Mouse (Mus musculus): Measurements from ENCODE around the gene 1700001L19Rik.
"Not testable (repeated sequence)": the region's sequence is repeated elsewhere in the genome, so short reads cannot be mapped to it uniquely, and the experiment has no call there.

The 1700001L19Rik gene

DNA sequence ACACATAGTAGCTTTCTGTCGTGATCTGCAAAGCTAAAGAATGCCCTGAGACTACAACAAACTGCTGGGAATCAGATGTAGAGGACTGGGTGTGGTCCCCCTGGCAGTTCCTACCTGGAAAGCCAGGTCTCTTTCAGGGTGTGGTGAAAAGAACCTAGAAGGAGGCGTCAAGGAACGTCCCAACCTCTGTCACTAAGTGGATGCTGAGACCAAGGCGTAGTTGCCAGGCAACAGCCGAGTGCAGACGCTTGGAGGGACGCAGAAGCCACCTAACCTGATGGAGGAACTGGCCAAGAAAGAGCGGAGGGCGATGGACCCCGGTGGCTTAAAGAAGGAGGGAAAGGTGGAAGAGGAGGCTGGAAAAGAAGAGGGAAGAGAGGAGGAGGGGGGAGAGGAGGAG is at the start of gene 1700001L19Rik:
Gene 1700001L19Rik, plus strand, starts transcription at position 223 of the 400 bp plus-strand sequence.
- DNase-seq (ENCODE audit: low spot score in 2 of 2) = no peak

GRCm38 (mm10) chr13:68553391-68553790 is 43.8 kb upstream of the 1700001L19Rik start:
- not testable (repeated sequence) for DNase-seq (ENCODE audit: low spot score in 2 of 2)

- no peak for DNase-seq (ENCODE audit: low spot score in 2 of 2)
Measured at GRCm38 (mm10) chr13:68568110-68568509, 29.1 kb upstream of the 1700001L19Rik start.

DNA sequence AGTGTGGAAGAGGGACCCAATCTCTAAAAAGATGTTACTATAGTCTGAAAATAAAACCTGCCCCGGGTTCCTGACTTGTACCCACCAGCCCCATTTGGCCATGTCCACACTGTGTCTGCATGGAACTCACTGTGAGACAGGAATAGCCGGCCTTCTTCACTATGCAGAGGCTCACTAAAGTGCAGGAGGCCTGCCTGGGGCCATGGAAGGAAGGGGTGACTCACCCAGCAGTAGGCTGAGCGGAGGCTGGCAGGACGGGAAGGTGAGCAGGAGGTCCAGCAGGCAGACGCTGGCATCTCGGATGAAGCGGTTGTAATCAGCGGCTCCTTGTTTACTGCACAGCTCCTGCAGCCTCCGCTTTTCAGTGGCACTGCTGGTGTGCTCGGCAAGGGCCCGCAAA is 28.7 kb upstream of the 1700001L19Rik start:
- no peak for DNase-seq (ENCODE audit: low spot score in 2 of 2)

GRCm38 (mm10) chr13:68569589-68570336 is 27.5 kb upstream of the 1700001L19Rik start:
- peak in 1 of 2 experiments; percentile 87 for DNase-seq (ENCODE audit: low spot score in 2 of 2)

GRCm38 (mm10) chr13:68572247-68572646 is 25.0 kb upstream of the 1700001L19Rik start:
- DNase-seq (ENCODE audit: low spot score in 2 of 2) = no peak

GRCm38 (mm10) chr13:68572966-68573913 is 24.0 kb upstream of the 1700001L19Rik start:
- no peak for DNase-seq (ENCODE audit: low spot score in 2 of 2)

DNA sequence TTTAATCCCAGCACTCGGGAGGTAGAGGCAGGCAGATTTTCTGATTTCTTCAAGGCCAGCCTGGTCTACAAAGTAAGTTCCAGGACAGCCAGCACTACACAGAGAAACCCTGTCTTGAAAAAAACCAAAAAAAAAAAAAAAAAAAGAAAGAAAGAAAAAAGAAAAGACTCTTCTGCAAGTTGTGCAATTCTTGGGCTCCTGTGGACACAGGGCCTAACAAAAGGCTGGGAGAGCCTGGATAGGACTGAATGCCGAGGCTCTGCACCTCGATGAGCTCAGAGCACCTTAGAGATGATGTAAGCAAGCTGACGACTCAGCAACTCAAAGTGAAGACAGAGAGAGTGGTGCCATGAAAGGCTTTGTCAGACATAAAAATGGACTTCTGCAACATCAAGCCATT is 22.8 kb upstream of the 1700001L19Rik start:
- no peak for DNase-seq (ENCODE audit: low spot score in 2 of 2)

DNA sequence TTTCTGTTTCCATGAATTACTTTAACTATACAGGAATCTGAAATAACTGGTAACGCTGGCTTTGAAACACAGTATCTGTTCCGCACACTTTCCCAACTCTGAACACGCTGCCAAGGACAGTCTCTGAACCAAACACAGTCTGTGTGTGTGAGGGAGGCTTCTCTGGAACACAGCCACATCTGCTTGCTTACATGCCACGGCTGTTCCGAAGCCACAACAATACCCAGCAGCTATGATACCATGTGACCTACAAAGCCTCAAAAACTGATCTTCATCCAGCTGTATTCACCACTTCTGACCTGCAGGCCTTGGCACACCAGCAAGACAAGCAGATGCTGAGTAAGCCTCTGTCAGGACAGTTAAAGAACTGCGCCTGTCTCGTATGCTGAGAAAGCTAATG is 19.3 kb upstream of the 1700001L19Rik start:
- peak in 1 of 2 experiments; percentile 66 for DNase-seq (ENCODE audit: low spot score in 2 of 2)

- no peak for DNase-seq (ENCODE audit: low spot score in 2 of 2)
Measured at GRCm38 (mm10) chr13:68581086-68581740, 16.0 kb upstream of the 1700001L19Rik start.

DNA sequence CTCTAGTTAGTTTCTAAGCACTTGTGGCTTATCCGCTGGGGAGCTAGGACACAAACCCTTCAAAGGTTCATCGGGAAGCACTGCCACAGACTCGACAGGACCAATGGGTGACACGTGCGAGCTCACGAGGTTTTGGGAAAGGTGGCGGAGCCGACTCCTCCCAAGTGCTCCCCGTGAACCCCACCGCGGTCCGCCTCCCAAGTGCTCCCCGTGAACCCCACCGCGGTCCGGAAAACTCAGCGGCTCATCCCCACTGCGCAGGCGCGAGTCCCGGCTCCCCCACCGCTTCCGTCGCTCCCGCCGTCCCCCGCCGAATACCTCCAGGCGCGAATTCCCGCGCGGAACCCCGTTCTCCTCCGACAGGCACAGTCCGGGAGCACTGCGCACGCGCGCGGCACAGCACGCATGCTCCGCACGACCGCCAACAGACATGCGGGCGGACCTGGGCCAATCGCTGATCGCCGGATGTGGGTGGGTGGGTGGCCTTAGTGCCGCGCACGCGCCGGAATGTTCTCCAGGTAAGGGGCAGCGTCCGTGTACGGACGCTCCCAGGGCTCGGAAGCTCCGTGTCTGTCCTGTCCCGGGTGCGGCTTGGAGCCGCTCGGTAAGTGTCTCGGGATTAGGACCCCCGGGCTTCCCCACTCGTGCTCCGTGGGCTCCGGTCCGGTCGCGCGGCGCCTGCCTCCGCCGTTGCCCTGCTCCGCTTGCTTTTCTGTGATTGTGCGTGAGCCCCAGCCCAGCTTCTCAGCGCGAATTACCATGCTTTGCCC is 15.3 kb upstream of the 1700001L19Rik start, which contains the start of the genes Mtrr and Fastkd3:
Gene Mtrr, minus strand, starts transcription at position 403 of the 770 bp plus-strand sequence.
Gene Fastkd3, plus strand, starts transcription at position 488 of the 770 bp plus-strand sequence.
- DNase-seq (ENCODE audit: low spot score in 2 of 2) = peak; percentile 92 to 97

GRCm38 (mm10) chr13:68582517-68582780 is 14.8 kb upstream of the 1700001L19Rik start:
- DNase-seq (ENCODE audit: low spot score in 2 of 2) = no peak

DNA sequence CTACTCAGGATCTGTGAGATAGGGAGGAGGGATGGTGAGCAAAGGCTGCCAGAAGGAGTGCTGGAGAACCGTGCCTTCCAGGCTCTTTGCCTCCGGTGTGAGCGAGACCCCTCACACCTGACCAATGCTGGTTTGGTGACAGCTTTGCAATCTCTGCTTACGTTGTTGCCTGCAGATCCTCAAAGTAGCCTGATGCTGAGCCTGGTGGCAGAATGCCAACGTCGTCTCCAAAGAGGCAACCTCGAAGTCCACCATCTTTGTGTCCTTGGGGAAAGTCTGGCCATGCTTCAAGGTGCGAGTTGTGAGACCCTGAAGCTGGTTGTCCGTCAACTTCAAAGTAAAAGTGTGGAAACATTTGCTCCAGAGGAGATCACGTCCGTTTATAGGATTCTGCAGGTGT is 13.3 kb upstream of the 1700001L19Rik start:
- no peak for DNase-seq (ENCODE audit: low spot score in 2 of 2)

DNA sequence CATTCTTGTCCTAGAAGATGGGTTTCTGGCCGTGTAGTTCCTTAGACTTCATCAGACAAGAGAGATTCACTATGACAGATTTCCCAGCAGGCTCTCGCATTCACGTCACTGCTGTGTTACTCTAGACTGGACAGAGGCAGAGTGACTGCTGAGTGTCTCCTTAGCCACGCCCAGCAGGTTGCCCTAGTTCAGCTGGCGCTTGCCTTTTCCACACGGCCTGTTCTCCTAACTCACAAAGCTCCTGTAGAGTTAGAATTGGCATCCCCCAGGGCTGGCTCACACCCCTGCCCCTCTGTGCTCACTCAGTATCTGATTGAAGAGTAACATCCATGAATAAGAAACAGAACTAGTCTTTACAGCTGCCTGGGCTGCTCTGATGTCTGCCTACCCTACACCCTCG is 11.8 kb upstream of the 1700001L19Rik start:
- DNase-seq (ENCODE audit: low spot score in 2 of 2) = no peak

DNA sequence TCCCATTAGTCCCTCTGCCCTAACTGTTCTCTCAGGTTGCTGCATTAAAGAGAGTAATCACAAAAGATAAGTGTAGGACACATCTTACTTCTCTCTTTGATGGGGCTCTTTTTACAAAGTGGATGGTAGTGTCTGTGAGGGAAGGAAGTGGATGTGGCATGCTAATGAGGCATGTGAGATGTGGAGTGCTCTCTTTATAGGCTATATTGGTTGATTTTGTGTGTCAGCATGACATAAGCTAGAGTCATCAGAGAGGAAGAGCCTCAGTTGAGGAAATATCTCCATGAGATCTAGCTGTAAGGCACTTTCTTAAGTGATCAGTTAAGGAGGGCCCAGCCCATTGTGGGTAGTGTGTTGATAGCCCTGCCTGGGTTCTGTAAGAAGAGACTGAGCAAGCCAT is 8.9 kb upstream of the 1700001L19Rik start:
- no peak for DNase-seq (ENCODE audit: low spot score in 2 of 2)

GRCm38 (mm10) chr13:68593797-68594196 is 3.4 kb upstream of the 1700001L19Rik start:
- no peak for DNase-seq (ENCODE audit: low spot score in 2 of 2)

GRCm38 (mm10) chr13:68597667-68598066 is 446 bp downstream of the 1700001L19Rik start:
- no peak for DNase-seq (ENCODE audit: low spot score in 2 of 2)

GRCm38 (mm10) chr13:68598953-68599352 is 1.7 kb downstream of the 1700001L19Rik start:
- no peak for DNase-seq (ENCODE audit: low spot score in 2 of 2)

GRCm38 (mm10) chr13:68601184-68601583 is 4.0 kb downstream of the 1700001L19Rik start:
- peak in 1 of 2 experiments; percentile 65 for DNase-seq (ENCODE audit: low spot score in 2 of 2)

DNA sequence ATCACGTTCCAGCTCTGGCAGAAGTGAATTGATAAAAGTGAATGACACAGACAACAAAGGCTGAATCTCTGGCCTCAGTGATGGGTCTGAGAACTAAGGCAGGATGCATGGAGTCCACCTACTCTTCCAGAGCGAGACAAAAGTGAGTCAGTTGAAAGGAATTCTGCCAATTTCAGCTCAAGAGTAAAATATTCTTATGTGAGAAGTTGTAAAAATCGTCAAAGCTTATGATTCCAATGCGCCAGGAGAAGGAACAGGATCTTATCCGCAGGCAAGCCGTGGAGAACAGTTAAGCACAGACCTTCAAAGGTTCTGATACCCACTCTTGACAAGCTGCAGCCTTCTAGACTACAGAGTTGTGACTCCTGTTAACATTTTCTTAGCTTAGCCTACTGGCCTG is 5.9 kb downstream of the 1700001L19Rik start:
- DNase-seq (ENCODE audit: low spot score in 2 of 2) = no peak

- no peak for DNase-seq (ENCODE audit: low spot score in 2 of 2)
Measured at GRCm38 (mm10) chr13:68605689-68606126, 8.5 kb downstream of the 1700001L19Rik start.
